Mouse (Mus musculus) thymus, adult 2 months (tissue): ENCODE measurements at regions not wholly inside any gene's neighbourhood (a gene's known extent, or its start where the extent isn't known, plus 50 kb on each side); places are given as distances from the start of the nearest gene placed in this dataset.

Experiments
- DNase-seq: peaks from one replicate; pipeline ENCODE4 v3.0.0; 2021
- H3K27ac ChIP-seq: fragments of 200-500 bp; 2 replicates; pipeline ENCODE4 v1.5.1; 2012; ENCODE audit warnings: low read length, control low read depth; ENCODE audit not compliant: control insufficient read depth, insufficient read depth
- H3K27me3 ChIP-seq: fragments of 200-500 bp; 2 replicates; pipeline ENCODE4 v1.6.1; 2012; ENCODE audit warnings: mild to moderate bottlenecking, low read length, moderate library complexity, mixed read lengths; ENCODE audit not compliant: control insufficient read depth, insufficient read depth
- H3K36me3 ChIP-seq: fragments of 200-500 bp; 2 replicates; pipeline ENCODE4 v1.6.1; 2012; ENCODE audit warnings: mild to moderate bottlenecking, low read length, moderate library complexity; ENCODE audit not compliant: control insufficient read depth, insufficient read depth
- H3K4me1 ChIP-seq: fragments of 200-500 bp; replicated peaks from 2 replicates; pipeline ENCODE4 v1.6.1; 2012; ENCODE audit warnings: low read length; ENCODE audit not compliant: control insufficient read depth, insufficient read depth
- H3K4me3 ChIP-seq: fragments of 200-500 bp; 2 replicates; pipeline ENCODE4 v1.5.1; 2012; ENCODE audit warnings: mild to moderate bottlenecking, low read length, control low read depth, moderate library complexity; ENCODE audit not compliant: control insufficient read depth, insufficient read depth
- CTCF ChIP-seq: fragments of 200-500 bp; IDR thresholded peaks from 2 replicates; pipeline ENCODE4 v1.5.1; 2012; ENCODE audit warnings: mild to moderate bottlenecking, control low read depth, low read length, moderate library complexity, borderline replicate concordance; ENCODE audit not compliant: control insufficient read depth, poor library complexity, insufficient read depth; ENCODE audit errors: extremely low read depth
- POLR2A ChIP-seq: fragments of 200-500 bp; IDR thresholded peaks from 2 replicates; pipeline ENCODE4 v1.6.1; 2012; ENCODE audit warnings: mild to moderate bottlenecking, low read length, control low read depth, moderate library complexity; ENCODE audit not compliant: control insufficient read depth, poor library complexity, insufficient read depth; ENCODE audit errors: extremely low read depth
- WGBS: fragments of 180-500 bp; shearing (Covaris S2); methylation state at CpG from one replicate; pipeline ENCODE4 v1.1.7; 2018; 5-methylcytosine and 5-hydroxymethylcytosine counted together

- no peak for DNase-seq
- 88% methylated on average over 8 of the region's 8 CpGs for WGBS
- TF ChIP-seq POLR2A: no peak
- TF ChIP-seq CTCF: no peak
These were observed 56.6 kb upstream of the Rpl38 start for GRCm38 (mm10) chr11:114611690-114612089.

GRCm38 (mm10) chr11:114608009-114608408, 60.3 kb upstream of the Rpl38 start:
- H3K27ac ChIP-seq: no peak overlapping the region
- H3K27me3 ChIP-seq: no peaks in the 10 kb centered on the region
- 93% methylated on average over 9 of the region's 9 CpGs for WGBS
- H3K4me3 ChIP-seq: no peak overlapping the region
- no peaks in the 10 kb centered on the region for H3K36me3 ChIP-seq
- no peak for DNase-seq
- no peaks in the 10 kb centered on the region for H3K4me1 ChIP-seq
- TF ChIP-seq POLR2A (no peak), CTCF (no peak)

More at GRCm38 (mm10) chr11:114611690-114612089, 56.6 kb upstream of the Rpl38 start:
- Histone ChIP-seq H3K36me3 (no peaks in the 10 kb centered on the region), H3K27me3 (no peaks in the 10 kb centered on the region), H3K4me1 (no peaks in the 10 kb centered on the region), H3K4me3 (no peak overlapping the region), H3K27ac (no peak overlapping the region)

GRCm38 (mm10) chr11:114603108-114603507, 65.2 kb upstream of the Rpl38 start:
- Histone ChIP-seq H3K4me3 (no peak overlapping the region), H3K27me3 (no peaks in the 10 kb centered on the region), H3K4me1 (no peaks in the 10 kb centered on the region), H3K36me3 (no peaks in the 10 kb centered on the region), H3K27ac (no peak overlapping the region)
- 79% methylated on average over 6 of the region's 6 CpGs for WGBS
- TF ChIP-seq POLR2A (no peak), CTCF (no peak)
- DNase-seq: no peak

GRCm38 (mm10) chr11:114597225-114597624, 71.1 kb upstream of the Rpl38 start:
- Histone ChIP-seq H3K4me1 (no peaks in the 10 kb centered on the region), H3K27ac (no peak overlapping the region; the same call in 1 of the 2 replicates), H3K27me3 (no peaks in the 10 kb centered on the region), H3K36me3 (no peaks in the 10 kb centered on the region), H3K4me3 (no peak overlapping the region)
- no peak for TF ChIP-seq POLR2A
- TF ChIP-seq CTCF: no peak
- no peak for DNase-seq
- 74% methylated on average over 2 of the region's 2 CpGs for WGBS

GRCm38 (mm10) chr11:114592961-114593360, 75.4 kb upstream of the Rpl38 start:
- Histone ChIP-seq H3K4me3 (no peak overlapping the region), H3K36me3 (no peaks in the 10 kb centered on the region), H3K27me3 (no peaks in the 10 kb centered on the region), H3K4me1 (no peaks in the 10 kb centered on the region), H3K27ac (no peak overlapping the region)
- no peak for TF ChIP-seq POLR2A
- no peak for TF ChIP-seq CTCF
- 75% methylated on average over 9 of the region's 9 CpGs for WGBS
- no peak for DNase-seq

GRCm38 (mm10) chr11:114588554-114588953, 79.8 kb upstream of the Rpl38 start:
- Histone ChIP-seq H3K4me1 (no peaks in the 10 kb centered on the region), H3K27ac (no peak overlapping the region), H3K27me3 (no peaks in the 10 kb centered on the region), H3K4me3 (no peak overlapping the region), H3K36me3 (no peaks in the 10 kb centered on the region)
- DNase-seq: no peak
- TF ChIP-seq CTCF: no peak
- TF ChIP-seq POLR2A: no peak
- WGBS: 88% methylated on average over 9 of the region's 9 CpGs

- TF ChIP-seq CTCF: no peak
- no peaks in the 10 kb centered on the region for H3K4me1 ChIP-seq
- no peak overlapping the region for H3K4me3 ChIP-seq
- no peaks in the 10 kb centered on the region for H3K27me3 ChIP-seq
- WGBS: 93% methylated on average over 4 of the region's 4 CpGs
- no peak overlapping the region for H3K27ac ChIP-seq
- no peak for DNase-seq
- no peaks in the 10 kb centered on the region for H3K36me3 ChIP-seq
These were observed 80.3 kb upstream of the Rpl38 start for GRCm38 (mm10) chr11:114587986-114588385.
